Mouse (Mus musculus): Measurements from ENCODE around the gene Nfasc. TPM values are rescaled to one million over a fixed set of nuclear protein-coding genes. Genes with fewer than 3 reads are reported as not detected.

Gene Nfasc
- total and polyA plus RNA-seq, 3 experiments, result 0.04 TPM; not detected in 2

- Histone ChIP-seq H3K4me1 (ENCODE audit: control insufficient read depth in 1 of 2, insufficient read depth in 2 of 2) (peaks cover 8% of the 10 kb centered on the region in 2 experiments; a peak in 2 of 4 replicates), H3K27me3 (replicated peaks) (peaks cover 41% of the 10 kb centered on the region), H3K4me2 (ENCODE audit: insufficient read depth, low read depth, poor library complexity, severe bottlenecking) (no peak overlapping the region), H3K4me3 (replicated peaks in 1 of 3; ENCODE audit: low read depth in 2 of 3, low read length in 2 of 3, poor library complexity in 1 of 3) (no peak overlapping the region), H3K79me2 (replicated peaks; ENCODE audit: control insufficient read depth, extremely low read depth, insufficient read depth, poor library complexity, severe bottlenecking) (no peaks in the 10 kb centered on the region), H3K9ac (ENCODE audit: insufficient read depth, low read depth) (no peak overlapping the region), H3K27ac (ENCODE audit: insufficient read depth, low read depth) (no peak overlapping the region), H3K9me3 (replicated peaks; ENCODE audit: low read length) (no peaks in the 10 kb centered on the region), H3K36me3 (replicated peaks in 1 of 2; ENCODE audit: control insufficient read depth in 1 of 2, insufficient read depth in 1 of 2, low read length in 1 of 2) (no peaks in the 10 kb centered on the region)
- in situ Hi-C loops (cut with MboI; ENCODE audit: low pct_ligation_motif_present, low pct_unique_long_range_greater_than_20kb, low sequenced_read_pairs), result no loop called here
- no peak for TF ChIP-seq PAX5 (IDR thresholded peaks at IDR 0.05; ENCODE audit: low read length)
- TF ChIP-seq BHLHE40 (IDR thresholded peaks at IDR 0.05; ENCODE audit: low read depth, low read length), result no peak
- no peak for TF ChIP-seq RCOR1 (conservative IDR thresholded peaks at IDR 0.05; ENCODE audit: low read depth, low read length)
- TF ChIP-seq ETS1 (conservative IDR thresholded peaks at IDR 0.05; ENCODE audit: low read depth, low read length), result no peak
- no peak for TF ChIP-seq IRF4 (IDR thresholded peaks at IDR 0.05; ENCODE audit: low read depth, low read length)
- TF ChIP-seq TCF12 (IDR thresholded peaks at IDR 0.05; ENCODE audit: low read depth, low read length), result no peak
- TF ChIP-seq CTCF (conservative IDR thresholded peaks at IDR 0.05 in 1 of 2, IDR thresholded peaks at IDR 0.05 in 1 of 2; ENCODE audit: low read depth in 2 of 2, low read length in 2 of 2), result no peak
- no peak for TF ChIP-seq USF2 (conservative IDR thresholded peaks at IDR 0.05; ENCODE audit: low read depth, low read length)
- TF ChIP-seq ZMIZ1 (IDR thresholded peaks at IDR 0.05; ENCODE audit: low read depth, low read length), result no peak
- no peak for TF ChIP-seq ZKSCAN1 (IDR thresholded peaks at IDR 0.05; ENCODE audit: borderline replicate concordance, low read depth, low read length)
- no peak for TF ChIP-seq UBTF (IDR thresholded peaks at IDR 0.05; ENCODE audit: low read depth, low read length)
- no peak for TF ChIP-seq NRF1 (IDR thresholded peaks at IDR 0.05; ENCODE audit: low read depth, low read length)
- no peak for TF ChIP-seq POLR2A (IDR thresholded peaks at IDR 0.05; ENCODE audit: low read depth, low read length)
- dilution Hi-C loops (cut with MboI; ENCODE audit: extremely low pct_ligation_motif_present, extremely low pct_unique_long_range_greater_than_20kb, low sequenced_read_pairs), result no loop called here
- no peak for DNase-seq (ENCODE audit: extremely low read depth)
Measured at GRCm38 (mm10) chr1:132560907-132561700, 180.5 kb downstream of the Nfasc start.

- Histone ChIP-seq H3K27me3 (replicated peaks) (peaks cover 43% of the 10 kb centered on the region), H3K36me3 (replicated peaks in 1 of 2; ENCODE audit: control insufficient read depth in 1 of 2, insufficient read depth in 1 of 2, low read length in 1 of 2) (no peaks in the 10 kb centered on the region), H3K4me3 (replicated peaks in 1 of 3; ENCODE audit: low read depth in 2 of 3, low read length in 2 of 3, poor library complexity in 1 of 3) (no peak overlapping the region), H3K27ac (ENCODE audit: insufficient read depth, low read depth) (no peak overlapping the region), H3K4me2 (ENCODE audit: insufficient read depth, low read depth, poor library complexity, severe bottlenecking) (no peak overlapping the region), H3K79me2 (replicated peaks; ENCODE audit: control insufficient read depth, extremely low read depth, insufficient read depth, poor library complexity, severe bottlenecking) (no peaks in the 10 kb centered on the region), H3K9ac (ENCODE audit: insufficient read depth, low read depth) (no peak overlapping the region), H3K4me1 (ENCODE audit: control insufficient read depth in 1 of 2, insufficient read depth in 2 of 2) (peaks cover 8% of the 10 kb centered on the region in 2 experiments; a peak in 2 of 4 replicates), H3K9me3 (replicated peaks; ENCODE audit: low read length) (no peaks in the 10 kb centered on the region)
- TF ChIP-seq NELFE (IDR thresholded peaks at IDR 0.05; ENCODE audit: low read depth, low read length), result no peak
- TF ChIP-seq GABPA (IDR thresholded peaks at IDR 0.05; ENCODE audit: insufficient replicate concordance, low read depth, low read length), result no peak
- no peak for TF ChIP-seq ZNF384 (IDR thresholded peaks at IDR 0.05; ENCODE audit: low read depth, low read length)
- no peak for TF ChIP-seq USF1 (IDR thresholded peaks at IDR 0.05; ENCODE audit: low read depth, low read length)
- no peak for TF ChIP-seq POLR2AphosphoS2 (IDR thresholded peaks at IDR 0.05; ENCODE audit: low read depth, low read length)
- TF ChIP-seq ZC3H11A (IDR thresholded peaks at IDR 0.05; ENCODE audit: low read depth, low read length), result no peak
- no peak for TF ChIP-seq TBP (conservative IDR thresholded peaks at IDR 0.05; ENCODE audit: low read depth, low read length)
- no peak for TF ChIP-seq JUND (conservative IDR thresholded peaks at IDR 0.05; ENCODE audit: low read depth, low read length)
- TF ChIP-seq HCFC1 (IDR thresholded peaks at IDR 0.05; ENCODE audit: low read depth, low read length), result no peak
- no peak for TF ChIP-seq ZKSCAN1 (IDR thresholded peaks at IDR 0.05; ENCODE audit: borderline replicate concordance, low read depth, low read length)
- dilution Hi-C loops (cut with MboI; ENCODE audit: extremely low pct_ligation_motif_present, extremely low pct_unique_long_range_greater_than_20kb, low sequenced_read_pairs), result no loop called here
- in situ Hi-C loops (cut with MboI; ENCODE audit: low pct_ligation_motif_present, low pct_unique_long_range_greater_than_20kb, low sequenced_read_pairs), result no loop called here
- no peak for DNase-seq (ENCODE audit: extremely low read depth)
Measured at GRCm38 (mm10) chr1:132559045-132559444, 182.6 kb downstream of the Nfasc start.
